Mouse (Mus musculus): Measurements from ENCODE around the gene Nek6. TPM values are rescaled to one million over a fixed set of nuclear protein-coding genes. Genes with fewer than 3 reads are reported as not detected.

Nek6 gene
- polyA plus RNA-seq, 1 experiment, result 3.3 TPM

- Histone ChIP-seq H3K27ac (ENCODE audit: control insufficient read depth, insufficient read depth, low read depth, low read length) (no peak overlapping the region), H3K36me3 (ENCODE audit: control insufficient read depth, insufficient read depth, low read length) (no peaks in the 10 kb centered on the region), H3K4me1 (ENCODE audit: control insufficient read depth, insufficient read depth, low read length) (peaks cover 11% of the 10 kb centered on the region), H3K27me3 (ENCODE audit: control insufficient read depth, insufficient read depth, low read length) (no peaks in the 10 kb centered on the region), H3K4me3 (ENCODE audit: control insufficient read depth, low read depth, low read length) (no peak overlapping the region)
- TF ChIP-seq POLR2A (IDR thresholded peaks at IDR 0.05; ENCODE audit: control insufficient read depth, low read depth, low read length) (no peak), CTCF (IDR thresholded peaks at IDR 0.05; ENCODE audit: control insufficient read depth, insufficient read depth, insufficient replicate concordance, low read depth, low read length) (no peak)
Measured at GRCm38 (mm10) chr2:38509004-38509719, 2.3 kb upstream of the Nek6 start.

GRCm38 (mm10) chr2:38510120-38510519, 1.3 kb upstream of the Nek6 start:
- no peak overlapping the region for H3K4me3 ChIP-seq (ENCODE audit: control insufficient read depth, low read depth, low read length)
- peaks cover 11% of the 10 kb centered on the region for H3K4me1 ChIP-seq (ENCODE audit: control insufficient read depth, insufficient read depth, low read length)
- H3K27ac ChIP-seq (ENCODE audit: control insufficient read depth, insufficient read depth, low read depth, low read length), result no peak overlapping the region
- H3K27me3 ChIP-seq (ENCODE audit: control insufficient read depth, insufficient read depth, low read length), result no peaks in the 10 kb centered on the region
- TF ChIP-seq CTCF (IDR thresholded peaks at IDR 0.05; ENCODE audit: control insufficient read depth, insufficient read depth, insufficient replicate concordance, low read depth, low read length), result no peak
- no peak for TF ChIP-seq POLR2A (IDR thresholded peaks at IDR 0.05; ENCODE audit: control insufficient read depth, low read depth, low read length)
- no peaks in the 10 kb centered on the region for H3K36me3 ChIP-seq (ENCODE audit: control insufficient read depth, insufficient read depth, low read length)

GRCm38 (mm10) chr2:38512308-38513182, 1.1 kb downstream of the Nek6 start:
- Histone ChIP-seq H3K4me1 (ENCODE audit: control insufficient read depth, insufficient read depth, low read length) (peaks cover 15% of the 10 kb centered on the region), H3K36me3 (ENCODE audit: control insufficient read depth, insufficient read depth, low read length) (no peaks in the 10 kb centered on the region), H3K27ac (ENCODE audit: control insufficient read depth, insufficient read depth, low read depth, low read length) (no peak overlapping the region), H3K4me3 (ENCODE audit: control insufficient read depth, low read depth, low read length) (peak overlapping the region; percentile 82), H3K27me3 (ENCODE audit: control insufficient read depth, insufficient read depth, low read length) (no peaks in the 10 kb centered on the region)
- TF ChIP-seq POLR2A (IDR thresholded peaks at IDR 0.05; ENCODE audit: control insufficient read depth, low read depth, low read length), result no peak
- TF ChIP-seq CTCF (IDR thresholded peaks at IDR 0.05; ENCODE audit: control insufficient read depth, insufficient read depth, insufficient replicate concordance, low read depth, low read length), result no peak

GRCm38 (mm10) chr2:38513183-38513529, 1.7 kb downstream of the Nek6 start:
- Histone ChIP-seq H3K4me3 (ENCODE audit: control insufficient read depth, low read depth, low read length) (peak overlapping the region; percentile 66), H3K36me3 (ENCODE audit: control insufficient read depth, insufficient read depth, low read length) (no peaks in the 10 kb centered on the region), H3K4me1 (ENCODE audit: control insufficient read depth, insufficient read depth, low read length) (peaks cover 15% of the 10 kb centered on the region), H3K27ac (ENCODE audit: control insufficient read depth, insufficient read depth, low read depth, low read length) (no peak overlapping the region), H3K27me3 (ENCODE audit: control insufficient read depth, insufficient read depth, low read length) (no peaks in the 10 kb centered on the region)
- no peak for TF ChIP-seq CTCF (IDR thresholded peaks at IDR 0.05; ENCODE audit: control insufficient read depth, insufficient read depth, insufficient replicate concordance, low read depth, low read length)
- no peak for TF ChIP-seq POLR2A (IDR thresholded peaks at IDR 0.05; ENCODE audit: control insufficient read depth, low read depth, low read length)

GRCm38 (mm10) chr2:38514411-38514810, 3.0 kb downstream of the Nek6 start:
- H3K27ac ChIP-seq (ENCODE audit: control insufficient read depth, insufficient read depth, low read depth, low read length), result no peak overlapping the region
- peaks cover 15% of the 10 kb centered on the region for H3K4me1 ChIP-seq (ENCODE audit: control insufficient read depth, insufficient read depth, low read length)
- TF ChIP-seq CTCF (IDR thresholded peaks at IDR 0.05; ENCODE audit: control insufficient read depth, insufficient read depth, insufficient replicate concordance, low read depth, low read length), result no peak
- TF ChIP-seq POLR2A (IDR thresholded peaks at IDR 0.05; ENCODE audit: control insufficient read depth, low read depth, low read length), result no peak
- H3K36me3 ChIP-seq (ENCODE audit: control insufficient read depth, insufficient read depth, low read length), result no peaks in the 10 kb centered on the region
- H3K4me3 ChIP-seq (ENCODE audit: control insufficient read depth, low read depth, low read length), result peak overlapping the region; percentile 19; the same call in 1 of the 2 replicates
- H3K27me3 ChIP-seq (ENCODE audit: control insufficient read depth, insufficient read depth, low read length), result no peaks in the 10 kb centered on the region

GRCm38 (mm10) chr2:38515446-38515845, 4.0 kb downstream of the Nek6 start:
- Histone ChIP-seq H3K4me3 (ENCODE audit: control insufficient read depth, low read depth, low read length) (peak overlapping the region; percentile 59), H3K27ac (ENCODE audit: control insufficient read depth, insufficient read depth, low read depth, low read length) (no peak overlapping the region), H3K36me3 (ENCODE audit: control insufficient read depth, insufficient read depth, low read length) (no peaks in the 10 kb centered on the region), H3K27me3 (ENCODE audit: control insufficient read depth, insufficient read depth, low read length) (no peaks in the 10 kb centered on the region), H3K4me1 (ENCODE audit: control insufficient read depth, insufficient read depth, low read length) (peaks cover 15% of the 10 kb centered on the region)
- TF ChIP-seq CTCF (IDR thresholded peaks at IDR 0.05; ENCODE audit: control insufficient read depth, insufficient read depth, insufficient replicate concordance, low read depth, low read length), result no peak
- no peak for TF ChIP-seq POLR2A (IDR thresholded peaks at IDR 0.05; ENCODE audit: control insufficient read depth, low read depth, low read length)

- peaks cover 12% of the 10 kb centered on the region for H3K4me1 ChIP-seq (ENCODE audit: control insufficient read depth, insufficient read depth, low read length)
- H3K27ac ChIP-seq (ENCODE audit: control insufficient read depth, insufficient read depth, low read depth, low read length), result no peak overlapping the region
- no peaks in the 10 kb centered on the region for H3K27me3 ChIP-seq (ENCODE audit: control insufficient read depth, insufficient read depth, low read length)
- H3K4me3 ChIP-seq (ENCODE audit: control insufficient read depth, low read depth, low read length), result peak overlapping the region; percentile 44
- no peaks in the 10 kb centered on the region for H3K36me3 ChIP-seq (ENCODE audit: control insufficient read depth, insufficient read depth, low read length)
- no peak for TF ChIP-seq POLR2A (IDR thresholded peaks at IDR 0.05; ENCODE audit: control insufficient read depth, low read depth, low read length)
- no peak for TF ChIP-seq CTCF (IDR thresholded peaks at IDR 0.05; ENCODE audit: control insufficient read depth, insufficient read depth, insufficient replicate concordance, low read depth, low read length)
Measured at GRCm38 (mm10) chr2:38516471-38516870, 5.0 kb downstream of the Nek6 start.
